In the genomic region with DNA sequence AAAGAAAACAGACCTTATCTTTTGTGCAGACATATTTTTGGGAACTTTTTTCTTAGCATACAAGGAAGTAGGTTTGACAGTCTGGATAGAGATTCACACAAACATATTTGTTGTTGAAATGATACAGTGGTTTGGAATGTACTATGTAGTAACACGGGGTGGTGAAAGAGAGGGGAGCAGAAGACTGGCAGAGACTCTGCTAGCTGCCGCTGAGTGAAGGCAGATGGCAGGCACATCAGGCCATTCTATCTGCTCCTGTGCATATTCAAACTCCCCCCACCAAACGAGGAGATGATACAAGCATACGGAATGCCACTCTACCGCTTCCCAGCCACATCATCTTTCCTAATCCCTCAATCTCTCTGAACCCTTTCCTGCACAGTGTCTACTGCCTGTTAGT, we compare ENCODE assay signal across 16 mouse cellular contexts.
DNase-seq lines count a peak whose midpoint lies in the region.
"Had no signal": no experiment of that assay in that cellular context is flagged by ENCODE, and none has a peak within 500 bp of the region (broad histone marks: within the 10 kb centered on the region; RNA-seq: fewer than 3 reads in every experiment).

No protein-coding gene starts in this region.

- 35% methylated on average over 5 of the region's 5 CpGs for WGBS in heart, embryonic 10.5 days

- H3K4me1 ChIP-seq in heart, embryonic 10.5 days, result peaks cover 13% of the 10 kb centered on the region
- H3K4me1 ChIP-seq: liver, embryonic 12.5 days had no signal

- no peaks in the 10 kb centered on the region for H3K9me3 ChIP-seq in heart, embryonic 10.5 days
- H3K9me3 ChIP-seq: liver, embryonic 12.5 days had no signal

- no peak overlapping the region for H3K4me3 ChIP-seq in heart, embryonic 10.5 days
- H3K4me3 ChIP-seq: erythroblast, embryonic 14.5 days; liver, embryonic 12.5 days had no signal

- no peaks in the 10 kb centered on the region for H3K36me3 ChIP-seq in heart, embryonic 10.5 days
- H3K36me3 ChIP-seq: liver, embryonic 12.5 days had no signal

- peak; percentile 61 for DNase-seq in heart, embryonic 10.5 days (ENCODE audit: low spot score)
- DNase-seq in heart, postnatal 4 days, result no peak
- DNase-seq in NIH3T3 (ENCODE audit: low read depth), result peak; percentile 37
- DNase-seq in layer of hippocampus, postnatal 10 days (ENCODE audit: low spot score in 2 of 2), result peak; percentile 6 to 20
- peak; percentile 31 for DNase-seq in lung, postnatal 25 days (ENCODE audit: low spot score)
- no peak for DNase-seq in ovary, postnatal 10 days (ENCODE audit: low spot score)
- DNase-seq in kidney, postnatal 14 days, result no peak
- DNase-seq: cerebellum, postnatal 36 days; gastrocnemius, postnatal 10 days; kidney, adult 18-20 months; kidney, postnatal 4 days; spleen, adult 18-20 months; thymus, adult 18-20 months had no signal

- no peaks in the 10 kb centered on the region for H3K27me3 ChIP-seq in heart, embryonic 10.5 days (ENCODE audit: insufficient read depth, poor library complexity, severe bottlenecking)
- H3K27me3 ChIP-seq: liver, embryonic 12.5 days had no signal

- no peak overlapping the region for H3K27ac ChIP-seq in heart, embryonic 10.5 days
- H3K27ac ChIP-seq: hindbrain, embryonic 14.5 days; liver, embryonic 12.5 days had no signal

Comparison
In these comparisons a context has a peak if more than half of its experiments do, and no peak if none do; other contexts are left out.
1. DNase-seq: peak in heart, embryonic 10.5 days (single experiment), NIH3T3 (single experiment), layer of hippocampus, postnatal 10 days (2 of 2) and lung, postnatal 25 days (single experiment); none in heart, postnatal 4 days (single experiment), ovary, postnatal 10 days (single experiment) and kidney, postnatal 14 days (single experiment).